19 mouse cellular contexts compared by ENCODE assay signal in the genomic region with DNA sequence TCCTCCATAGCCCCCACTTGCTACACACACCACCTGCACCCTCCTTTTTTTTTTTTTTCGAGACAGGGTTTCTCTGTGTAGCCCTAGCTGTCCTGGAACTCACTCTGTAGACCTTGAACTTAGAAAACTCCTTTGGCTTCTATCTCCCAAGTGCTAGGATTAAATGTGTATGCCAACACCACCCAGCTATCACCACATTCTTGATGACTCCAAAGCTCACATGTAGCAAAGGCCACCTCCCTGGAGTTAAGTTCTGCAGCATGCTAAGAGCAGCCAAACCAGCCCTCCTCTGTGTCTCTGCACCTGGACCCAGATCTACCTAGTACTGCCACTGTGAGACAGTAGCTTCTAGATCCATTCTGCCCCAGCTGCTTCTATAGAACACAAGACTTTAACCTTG. TPM values are rescaled to one million over a fixed set of nuclear protein-coding genes. Genes with fewer than 3 reads are reported as not detected.
A peak's percentile ranks its signal among the peaks of the same experiment; 100 is the strongest.
DNase-seq lines count a peak whose midpoint lies in the region; ATAC-seq and TF ChIP-seq lines count a peak whose summit lies in the region.
"Had no signal": no experiment of that assay in that cellular context is flagged by ENCODE, and none has a peak within 500 bp of the region (broad histone marks: within the 10 kb centered on the region; RNA-seq: fewer than 3 reads in every experiment).

No protein-coding gene starts in this region.

- ATAC-seq in liver, postnatal 0 days = no peak
- ATAC-seq: CD4-positive, CD25-positive, alpha-beta regulatory T cell, adult 4 months; forebrain, embryonic 13.5 days; forebrain, postnatal 0 days; hindbrain, embryonic 16.5 days had no signal

- peak; percentile 93 for DNase-seq in heart, adult 11 months
- DNase-seq in heart, postnatal 4 days = no peak
- DNase-seq in kidney, adult 11 months = peak; percentile 51
- DNase-seq in kidney, postnatal 25 days = no peak
- DNase-seq in liver, adult 2 months (ENCODE audit: extremely low read depth, low read depth, low spot score) = peak; percentile 77
- DNase-seq in liver, postnatal 0 days = no peak
- DNase-seq in limb, embryonic 10.5 days (ENCODE audit: low spot score) = no peak
- DNase-seq: adrenal gland, adult 8-10 months; adrenal gland, postnatal 36 days; B cell, adult 2 months; cerebellum, adult 2 months; cerebellum, postnatal 10 days; forebrain, postnatal 0 days; gastrocnemius, postnatal 14 days had no signal

- no peak overlapping the region for H3K9ac ChIP-seq in liver, adult 2 months (ENCODE audit: low read depth, low read length)
- no peak overlapping the region for H3K9ac ChIP-seq in liver, postnatal 0 days (replicated peaks)
- H3K9ac ChIP-seq: forebrain, embryonic 13.5 days; forebrain, postnatal 0 days had no signal

- H3K4me3 ChIP-seq in liver, adult 2 months (ENCODE audit: insufficient read depth, low read depth, low read length) = no peak overlapping the region
- no peak overlapping the region for H3K4me3 ChIP-seq in liver, postnatal 0 days (ENCODE audit: low read depth, low read length)
- H3K4me3 ChIP-seq in limb, embryonic 10.5 days = no peak overlapping the region
- H3K4me3 ChIP-seq: embryonic facial prominence, embryonic 10.5 days; forebrain, embryonic 13.5 days had no signal

- H3K4me1 ChIP-seq in liver, adult 2 months (ENCODE audit: control insufficient read depth, insufficient read depth, low read length) = peaks cover 31% of the 10 kb centered on the region
- H3K4me1 ChIP-seq in liver, postnatal 0 days (ENCODE audit: insufficient read depth) = peaks cover 36% of the 10 kb centered on the region
- peaks cover 8% of the 10 kb centered on the region for H3K4me1 ChIP-seq in limb, embryonic 10.5 days
- H3K4me1 ChIP-seq: forebrain, embryonic 13.5 days had no signal

- no peak for TF ChIP-seq EP300 in liver, postnatal 0 days (IDR thresholded peaks at IDR 0.05; ENCODE audit: low read depth)

- 29% methylated on average over 1 of the region's 1 CpGs for WGBS in liver, adult 2 months
- WGBS in liver, postnatal 0 days (ENCODE audit: insufficient replicate concordance) = 83% methylated on average over 1 of the region's 1 CpGs
- WGBS in limb, embryonic 10.5 days = 89% methylated on average over 1 of the region's 1 CpGs

- 0 out of 2 replicates have a peak overlapping the region, but pooled peaks have one; percentile 21 for H3K27ac ChIP-seq in liver, adult 2 months (replicated peaks; ENCODE audit: insufficient read depth, low read depth, low read length)
- H3K27ac ChIP-seq in liver, postnatal 0 days (ENCODE audit: low read depth) = no peak overlapping the region
- H3K27ac ChIP-seq in limb, embryonic 10.5 days = no peak overlapping the region
- H3K27ac ChIP-seq: embryonic facial prominence, embryonic 10.5 days; forebrain, embryonic 13.5 days had no signal

- no peak for TF ChIP-seq CTCF in liver, adult 2 months (IDR thresholded peaks at IDR 0.05; ENCODE audit: low read depth, low read length)
- no peak for TF ChIP-seq CTCF in liver, postnatal 0 days (IDR thresholded peaks at IDR 0.05; ENCODE audit: low read depth)

- H3K9me3 ChIP-seq in liver, postnatal 0 days (ENCODE audit: low read length) = no peaks in the 10 kb centered on the region
- no peaks in the 10 kb centered on the region for H3K9me3 ChIP-seq in limb, embryonic 10.5 days (replicated peaks)
- H3K9me3 ChIP-seq: embryonic facial prominence, embryonic 10.5 days; forebrain, embryonic 13.5 days; G1E had no signal

- H3K36me3 ChIP-seq in liver, adult 2 months (ENCODE audit: control insufficient read depth, insufficient read depth, low read length) = no peaks in the 10 kb centered on the region
- no peaks in the 10 kb centered on the region for H3K36me3 ChIP-seq in liver, postnatal 0 days (replicated peaks; ENCODE audit: insufficient read depth, low read length)
- no peaks in the 10 kb centered on the region for H3K36me3 ChIP-seq in limb, embryonic 10.5 days
- H3K36me3 ChIP-seq: embryonic facial prominence, embryonic 10.5 days had no signal

- no peak overlapping the region for H3K4me2 ChIP-seq in liver, postnatal 0 days (ENCODE audit: low read depth, low read length)
- H3K4me2 ChIP-seq: forebrain, embryonic 13.5 days had no signal

- no peak for TF ChIP-seq POLR2A in liver, adult 2 months (IDR thresholded peaks at IDR 0.05; ENCODE audit: extremely low read depth, insufficient read depth, low read length)

- peaks cover 36% of the 10 kb centered on the region for H3K79me2 ChIP-seq in liver, adult 2 months (ENCODE audit: control insufficient read depth, insufficient read depth, low read length)

- H3K27me3 ChIP-seq in liver, adult 2 months (ENCODE audit: control insufficient read depth, insufficient read depth, low read length) = no peaks in the 10 kb centered on the region
- H3K27me3 ChIP-seq in liver, postnatal 0 days (ENCODE audit: insufficient read depth, low read length) = no peaks in the 10 kb centered on the region
- no peaks in the 10 kb centered on the region for H3K27me3 ChIP-seq in limb, embryonic 10.5 days (ENCODE audit: low read depth, poor library complexity, severe bottlenecking)
- H3K27me3 ChIP-seq: forebrain, embryonic 13.5 days had no signal

RNA-seq across cellular contexts. Expression of gene Pacsin2, which starts 6.9 kb away (rescaled TPM):
- 100 to 1,000 TPM; 136 to 147 TPM for total RNA-seq in heart, postnatal 4 days (2021)
- 34.0 and 34.9 TPM in 2 replicates for total RNA-seq in liver, adult 2 months (2014; rRNA removed)
- 28.9 and 29.1 TPM in 2 replicates for polyA plus RNA-seq in liver, adult 2 months (2012; rRNA removed)
- 20.6 and 24.3 TPM in 2 replicates for polyA plus RNA-seq in liver, postnatal 0 days (2015; fragmentation: Nextera tagmentation; extraction: Ambion mirVana)
- 56.9 and 61.0 TPM in 2 replicates for polyA plus RNA-seq in limb, embryonic 10.5 days (2016; fragmentation: Nextera tagmentation; extraction: Ambion mirVana)

RNA-seq across cellular contexts. Expression of gene Ttll1, which starts 53.2 kb away (rescaled TPM):
- total RNA-seq in heart, postnatal 4 days (2021) = 10 to 100 TPM; 20.7 to 24.3 TPM
- 1.0 and 1.3 TPM in 2 replicates for total RNA-seq in liver, adult 2 months (2014; rRNA removed)
- polyA plus RNA-seq in liver, adult 2 months (2012; rRNA removed) = 2.1 and 2.2 TPM in 2 replicates
- polyA plus RNA-seq in liver, postnatal 0 days (2015; fragmentation: Nextera tagmentation; extraction: Ambion mirVana) = 2.7 and 3.2 TPM in 2 replicates
- 22.0 and 25.8 TPM in 2 replicates for polyA plus RNA-seq in limb, embryonic 10.5 days (2016; fragmentation: Nextera tagmentation; extraction: Ambion mirVana)

Comparison
In these comparisons a context has a peak if more than half of its experiments do, and no peak if none do; other contexts are left out.
1. DNase-seq: peak in heart, adult 11 months (single experiment), kidney, adult 11 months (single experiment) and liver, adult 2 months (single experiment); none in heart, postnatal 4 days (single experiment), kidney, postnatal 25 days (0 of 2), liver, postnatal 0 days (single experiment) and limb, embryonic 10.5 days (single experiment).